Mouse (Mus musculus) brain, embryonic 14.5 days (tissue): Measurements from ENCODE around the gene Aurka.

Experiments
- CTCF ChIP-seq: fragments of 200-500 bp; IDR thresholded peaks from 2 replicates; pipeline ENCODE4 v1.5.1; 2012; ENCODE audit warnings: inconsistent platforms, mild to moderate bottlenecking, moderate library complexity, borderline replicate concordance; ENCODE audit not compliant: insufficient read depth, insufficient read length; ENCODE audit errors: extremely low read depth
- POLR2A ChIP-seq: fragments of 200-500 bp; IDR thresholded peaks from 2 replicates; pipeline ENCODE4 v1.6.1; 2012; ENCODE audit warnings: mild to moderate bottlenecking, inconsistent platforms, borderline replicate concordance; ENCODE audit not compliant: poor library complexity, insufficient read depth, insufficient read length, severe bottlenecking; ENCODE audit errors: extremely low read depth

- TF ChIP-seq CTCF (no peak), POLR2A (no peak)
Observed at GRCm38 (mm10) chr2:172381898-172382297, 11.6 kb upstream of the Aurka start.
